Mouse (Mus musculus) liver, embryonic 16.5 days (tissue): Measurements from ENCODE around the gene Tacr2. TPM values are rescaled to one million over a fixed set of nuclear protein-coding genes. Genes with fewer than 3 reads are reported as not detected.
A peak's percentile ranks its signal among the peaks of the same experiment; 100 is the strongest.

Source experiments
- ATAC-seq: fragments of 200-750 bp; cut with Nextera tagmentation; 2 replicates; pipeline ENCODE4 v1.8.0; 2017; ENCODE audit warnings: low read depth, mild to moderate bottlenecking, moderate number of reproducible peaks, moderate library complexity
- H3K27ac ChIP-seq: fragments of 300-500 bp; sonication (generic); 2 replicates; pipeline ENCODE4 v1.5.1; 2014; ENCODE audit warnings: mild to moderate bottlenecking, low read length
- H3K27me3 ChIP-seq: fragments of 300-500 bp; sonication (generic); 2 replicates; pipeline ENCODE4 v1.6.1; 2014; ENCODE audit warnings: low read depth, low read length, mixed read lengths; ENCODE audit not compliant: control insufficient read depth, insufficient read depth
- H3K36me3 ChIP-seq: fragments of 300-500 bp; sonication (generic); 2 replicates; pipeline ENCODE4 v1.6.1; 2014; ENCODE audit warnings: mild to moderate bottlenecking; ENCODE audit not compliant: control insufficient read depth, insufficient read depth
- H3K4me1 ChIP-seq: fragments of 300-500 bp; sonication (generic); 2 replicates; pipeline ENCODE4 v1.6.1; 2014; ENCODE audit warnings: low read depth, low read length, mixed read lengths; ENCODE audit not compliant: control insufficient read depth
- H3K4me2 ChIP-seq: fragments of 300-500 bp; sonication (generic); 2 replicates; pipeline ENCODE4 v1.6.1; 2014; ENCODE audit warnings: low read depth, low read length, mixed read lengths
- H3K4me3 ChIP-seq: fragments of 300-500 bp; sonication (generic); 2 replicates; pipeline ENCODE4 v1.5.1; 2014; ENCODE audit warnings: low read depth, mild to moderate bottlenecking, low read length
- H3K9ac ChIP-seq: fragments of 300-500 bp; sonication (generic); 2 replicates; pipeline ENCODE4 v1.6.1; 2014; ENCODE audit warnings: low read depth, low read length
- H3K9me3 ChIP-seq: fragments of 300-500 bp; sonication (generic); replicated peaks from 2 replicates; pipeline ENCODE4 v1.6.1; 2016; ENCODE audit warnings: low read length; ENCODE audit not compliant: control insufficient read depth
- WGBS: fragments of 180-500 bp; shearing (Covaris S2); extraction: QIAGEN DNeasy Blood & Tissue Kit; methylation state at CpG from one replicate; pipeline ENCODE4 v1.1.7; 2014; ENCODE audit not compliant: insufficient replicate concordance; 5-methylcytosine and 5-hydroxymethylcytosine counted together
- polyA plus RNA-seq: library from polyadenylated mRNA; unstranded; fragments of >200 nt; fragmentation: Nextera tagmentation; extraction: Ambion mirVana; gene quantifications from 2 replicates; pipeline ENCODE4 v1.2.1, GENCODE M21; 2015

Tacr2 gene
- 0.07 TPM in 1 of 2 replicates, not detected in the other for polyA plus RNA-seq

DNA sequence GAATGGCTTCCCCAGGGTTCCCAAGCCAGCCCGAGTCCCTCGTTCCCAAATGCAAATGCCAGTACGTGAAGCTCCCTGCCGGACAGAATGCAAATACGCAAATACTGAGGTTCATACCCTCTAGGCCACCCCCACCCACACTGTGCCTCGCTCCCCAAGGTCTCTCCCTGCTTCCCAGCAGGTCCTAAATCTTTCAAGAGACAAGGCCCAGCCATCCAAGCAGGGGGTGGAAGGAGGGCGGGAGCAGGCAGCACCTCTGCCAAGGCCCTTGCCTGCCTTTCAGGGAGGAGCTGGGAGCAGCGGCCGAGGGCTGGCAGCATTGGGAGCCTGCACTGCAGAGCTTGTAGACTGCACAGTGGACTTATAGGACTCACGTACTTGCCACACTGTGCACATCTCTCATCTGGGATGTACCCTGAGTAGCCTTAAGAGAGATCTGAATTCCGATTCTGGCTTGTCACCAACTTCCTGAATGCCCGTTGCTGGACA is at the start of gene Tacr2:
Gene Tacr2, plus strand, starts transcription at position 439 of the 489 bp plus-strand sequence.
- ATAC-seq = no peak
- H3K36me3 ChIP-seq = no peaks in the 10 kb centered on the region
- H3K4me3 ChIP-seq = no peak within 1 kb of the TSS
- no peaks in the 10 kb centered on the region for H3K4me1 ChIP-seq
- H3K27me3 ChIP-seq = no peaks in the 10 kb centered on the region
- 56% methylated on average over 12 of the region's 12 CpGs for WGBS
- no peak within 1 kb of the TSS for H3K27ac ChIP-seq
- no peak within 1 kb of the TSS for H3K4me2 ChIP-seq
- H3K9me3 ChIP-seq = no peaks in the 10 kb centered on the region
- no peak within 1 kb of the TSS for H3K9ac ChIP-seq

DNA sequence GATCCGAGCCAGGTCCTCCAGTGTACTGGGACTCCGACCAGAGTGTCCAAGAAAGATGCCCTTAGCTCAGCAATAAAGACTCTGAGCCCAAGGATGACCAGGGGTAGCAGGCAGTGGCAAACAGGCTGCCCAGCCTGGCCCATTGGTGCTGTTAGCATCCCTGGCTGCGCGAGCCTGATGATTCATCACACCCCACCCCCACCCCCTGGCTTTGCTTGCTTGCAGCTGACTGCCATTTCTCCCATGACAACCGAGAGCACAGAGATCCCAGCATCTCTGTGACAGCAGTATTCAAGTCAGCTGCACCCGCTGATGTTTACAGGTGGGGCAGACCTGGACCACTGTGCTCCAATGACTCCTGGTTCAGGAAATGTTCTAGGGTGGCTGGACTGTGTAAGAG is 49.7 kb upstream of the Tacr2 start:
- no peak for ATAC-seq
- no peaks in the 10 kb centered on the region for H3K27me3 ChIP-seq
- H3K9me3 ChIP-seq = no peaks in the 10 kb centered on the region
- WGBS = 65% methylated on average over 6 of the region's 6 CpGs
- no peak overlapping the region for H3K9ac ChIP-seq
- no peaks in the 10 kb centered on the region for H3K36me3 ChIP-seq
- no peaks in the 10 kb centered on the region for H3K4me1 ChIP-seq
- no peak overlapping the region for H3K4me3 ChIP-seq
- H3K4me2 ChIP-seq = no peak overlapping the region
- H3K27ac ChIP-seq = no peak overlapping the region

DNA sequence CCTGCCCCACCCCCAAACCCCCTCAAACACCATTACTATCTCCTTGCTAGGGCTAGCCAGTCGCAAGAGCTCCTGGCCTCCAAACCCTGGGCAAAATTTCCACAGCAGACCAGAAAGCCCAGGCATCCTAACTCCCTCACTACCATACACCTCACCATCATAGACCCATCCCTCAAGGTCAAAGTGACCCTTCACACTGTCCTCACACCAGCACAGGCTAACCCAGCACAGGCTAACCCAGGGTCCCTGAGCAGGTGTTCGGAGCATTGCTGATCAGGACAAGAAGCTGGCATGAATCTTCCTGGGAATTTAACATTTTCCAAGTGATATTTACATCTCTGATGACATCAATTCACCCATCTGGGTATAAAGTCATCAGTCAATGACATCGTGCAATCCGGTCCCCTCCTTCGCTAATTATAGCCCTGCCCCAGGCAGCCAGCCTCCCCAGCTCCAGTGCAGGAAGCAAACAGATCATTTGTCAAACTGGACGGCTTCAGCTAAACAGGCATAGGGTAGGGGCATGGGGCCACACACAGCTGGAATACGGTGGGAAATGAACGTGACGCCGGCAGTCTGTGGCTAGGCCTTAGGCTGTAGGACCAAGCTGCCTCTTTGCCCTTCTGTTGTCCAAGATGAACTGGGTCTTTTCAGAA is 43.9 kb upstream of the Tacr2 start:
- no peaks in the 10 kb centered on the region; the same call in 1 of the 2 replicates for H3K4me1 ChIP-seq
- no peaks in the 10 kb centered on the region for H3K36me3 ChIP-seq
- no peak overlapping the region for H3K4me2 ChIP-seq
- H3K27ac ChIP-seq = no peak overlapping the region
- no peaks in the 10 kb centered on the region for H3K27me3 ChIP-seq
- H3K4me3 ChIP-seq = no peak overlapping the region
- H3K9ac ChIP-seq = no peak overlapping the region
- ATAC-seq = no peak
- H3K9me3 ChIP-seq = no peaks in the 10 kb centered on the region
- WGBS = 58% methylated on average over 10 of the region's 10 CpGs

DNA sequence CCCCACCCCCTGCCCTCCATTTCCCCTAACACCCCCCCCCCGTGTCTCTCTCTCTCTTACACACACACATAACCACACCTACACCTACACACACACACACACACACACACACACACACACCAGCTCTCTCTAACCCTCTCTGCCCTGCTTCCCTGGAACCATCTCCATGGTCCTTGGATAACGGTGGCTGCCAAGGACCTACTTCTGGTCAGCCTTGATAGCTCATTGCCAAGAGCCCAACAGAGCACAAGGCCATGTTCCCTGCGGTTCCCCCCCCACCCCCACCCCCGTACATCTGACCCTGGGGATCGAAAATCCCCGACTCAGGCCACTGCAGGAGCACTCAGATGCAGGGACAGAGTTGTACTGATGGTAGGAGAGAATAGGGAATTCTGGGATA is 40.9 kb upstream of the Tacr2 start:
- ATAC-seq = no peak
- H3K36me3 ChIP-seq = no peaks in the 10 kb centered on the region
- no peak overlapping the region for H3K4me2 ChIP-seq
- H3K4me3 ChIP-seq = no peak overlapping the region
- 68% methylated on average over 6 of the region's 6 CpGs for WGBS
- no peak overlapping the region for H3K9ac ChIP-seq
- H3K9me3 ChIP-seq = no peaks in the 10 kb centered on the region
- H3K27ac ChIP-seq = no peak overlapping the region
- H3K4me1 ChIP-seq = peaks cover 19% of the 10 kb centered on the region
- no peaks in the 10 kb centered on the region for H3K27me3 ChIP-seq

DNA sequence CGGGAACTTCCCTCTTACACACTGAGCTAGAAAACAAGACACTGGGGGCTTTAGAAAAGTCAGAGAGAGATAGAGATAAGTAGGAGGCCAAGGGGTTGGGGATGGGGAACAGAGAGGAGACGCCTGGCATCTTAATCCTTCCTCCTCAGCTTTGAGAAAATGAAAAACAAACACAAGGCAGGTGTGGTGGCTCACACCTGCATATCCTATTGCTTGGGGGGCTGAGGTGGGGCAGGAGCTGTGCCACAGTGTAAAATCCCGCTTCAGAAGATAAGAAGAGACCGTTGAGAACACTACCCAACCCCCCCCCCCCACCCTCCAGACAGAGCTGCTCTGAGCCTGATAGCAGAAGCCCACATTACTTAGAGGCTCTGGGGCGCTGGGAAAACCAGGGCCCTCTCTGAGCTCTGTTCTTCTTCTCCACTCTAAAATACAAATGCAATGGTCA is 37.0 kb upstream of the Tacr2 start:
- Histone ChIP-seq H3K4me3 (peak overlapping the region; percentile 38), H3K27ac (peak overlapping the region; percentile 86), H3K9me3 (no peaks in the 10 kb centered on the region), H3K27me3 (no peaks in the 10 kb centered on the region), H3K9ac (peak overlapping the region; percentile 47), H3K4me2 (peak overlapping the region; percentile 51), H3K36me3 (no peaks in the 10 kb centered on the region), H3K4me1 (peaks cover 45% of the 10 kb centered on the region)
- peak; percentile 81 for ATAC-seq
- WGBS = 9% methylated on average over 5 of the region's 5 CpGs

DNA sequence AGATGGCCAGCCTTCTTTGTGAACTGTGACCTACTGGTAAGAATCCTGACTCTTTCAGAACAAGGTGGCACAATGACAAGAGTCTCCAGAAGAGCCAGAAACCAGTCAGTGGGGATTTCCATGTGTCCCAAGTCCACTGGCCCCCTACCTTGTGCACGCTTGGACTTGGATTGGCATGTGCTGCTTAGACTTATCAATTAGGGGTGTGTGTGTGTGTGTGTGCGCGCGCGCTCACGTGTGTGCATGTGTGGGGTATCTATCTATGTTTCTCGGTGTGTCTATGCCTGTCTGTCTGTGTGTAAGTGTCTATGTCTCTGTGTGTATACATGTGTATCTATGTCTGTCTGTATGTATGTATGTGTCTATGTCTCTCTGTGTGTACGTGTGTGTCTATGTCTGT is 36.6 kb upstream of the Tacr2 start:
- H3K36me3 ChIP-seq = no peaks in the 10 kb centered on the region
- peak overlapping the region; percentile 47 for H3K9ac ChIP-seq
- peak overlapping the region; percentile 51 for H3K4me2 ChIP-seq
- no peaks in the 10 kb centered on the region for H3K27me3 ChIP-seq
- peak overlapping the region; percentile 86 for H3K27ac ChIP-seq
- peak; percentile 40 for ATAC-seq
- H3K4me1 ChIP-seq = peaks cover 46% of the 10 kb centered on the region
- no peaks in the 10 kb centered on the region for H3K9me3 ChIP-seq
- 32% methylated on average over 8 of the region's 8 CpGs for WGBS
- peak overlapping the region; percentile 38 for H3K4me3 ChIP-seq

DNA sequence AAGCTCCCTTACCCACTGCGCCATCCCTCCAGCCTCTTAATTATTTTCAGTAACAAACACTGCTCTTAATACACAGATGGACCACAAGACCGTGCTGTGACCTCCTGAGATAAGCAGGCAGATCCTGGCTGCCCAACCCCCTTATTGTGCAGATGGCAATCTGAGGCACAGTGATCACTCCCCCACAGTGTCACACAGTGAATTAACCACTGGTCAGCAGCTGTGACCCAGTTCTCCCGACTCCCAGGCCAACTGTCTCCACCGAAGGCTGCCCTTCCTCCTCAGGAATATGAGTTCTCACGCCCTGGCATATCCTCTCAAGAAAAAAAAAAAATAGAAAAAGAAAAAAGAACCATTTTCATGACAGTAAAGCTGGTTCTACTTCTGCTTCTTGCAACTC is 35.6 kb upstream of the Tacr2 start:
- ATAC-seq = peak; percentile 83
- H3K27me3 ChIP-seq = no peaks in the 10 kb centered on the region
- H3K4me2 ChIP-seq = peak overlapping the region; percentile 51
- H3K36me3 ChIP-seq = no peaks in the 10 kb centered on the region
- H3K27ac ChIP-seq = peak overlapping the region; percentile 86
- no peaks in the 10 kb centered on the region for H3K9me3 ChIP-seq
- WGBS = 12% methylated on average over 5 of the region's 5 CpGs
- peak overlapping the region; percentile 41; the same call in 1 of the 2 replicates for H3K9ac ChIP-seq
- peak overlapping the region; percentile 38 for H3K4me3 ChIP-seq
- H3K4me1 ChIP-seq = peaks cover 55% of the 10 kb centered on the region

DNA sequence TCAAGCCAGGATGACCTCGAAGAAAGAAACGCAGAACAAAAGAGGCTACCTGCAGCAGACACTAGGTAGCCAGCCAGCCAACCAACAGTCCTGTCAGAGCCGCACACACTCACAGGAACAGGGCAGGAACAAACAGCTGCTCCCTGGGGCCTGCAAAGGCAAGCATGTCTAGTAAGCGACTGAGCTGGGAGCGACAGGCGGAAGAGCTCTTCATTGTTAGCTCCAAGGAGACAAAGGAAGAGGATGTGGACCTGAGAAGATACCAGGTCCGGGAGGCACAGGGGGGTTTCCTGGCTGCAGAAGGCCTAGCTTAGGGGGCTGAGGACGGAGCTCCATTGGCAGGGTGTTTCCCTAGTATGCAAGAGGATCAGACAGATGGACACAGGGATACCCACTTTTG is 35.0 kb upstream of the Tacr2 start:
- H3K36me3 ChIP-seq = no peaks in the 10 kb centered on the region
- no peak overlapping the region for H3K4me2 ChIP-seq
- no peaks in the 10 kb centered on the region for H3K27me3 ChIP-seq
- H3K9me3 ChIP-seq = no peaks in the 10 kb centered on the region
- H3K9ac ChIP-seq = no peak overlapping the region
- no peak overlapping the region for H3K4me3 ChIP-seq
- WGBS = 28% methylated on average over 8 of the region's 8 CpGs
- peak; percentile 11; the same call in 1 of the 2 replicates for ATAC-seq
- H3K27ac ChIP-seq = peak overlapping the region; percentile 86
- peaks cover 60% of the 10 kb centered on the region for H3K4me1 ChIP-seq

DNA sequence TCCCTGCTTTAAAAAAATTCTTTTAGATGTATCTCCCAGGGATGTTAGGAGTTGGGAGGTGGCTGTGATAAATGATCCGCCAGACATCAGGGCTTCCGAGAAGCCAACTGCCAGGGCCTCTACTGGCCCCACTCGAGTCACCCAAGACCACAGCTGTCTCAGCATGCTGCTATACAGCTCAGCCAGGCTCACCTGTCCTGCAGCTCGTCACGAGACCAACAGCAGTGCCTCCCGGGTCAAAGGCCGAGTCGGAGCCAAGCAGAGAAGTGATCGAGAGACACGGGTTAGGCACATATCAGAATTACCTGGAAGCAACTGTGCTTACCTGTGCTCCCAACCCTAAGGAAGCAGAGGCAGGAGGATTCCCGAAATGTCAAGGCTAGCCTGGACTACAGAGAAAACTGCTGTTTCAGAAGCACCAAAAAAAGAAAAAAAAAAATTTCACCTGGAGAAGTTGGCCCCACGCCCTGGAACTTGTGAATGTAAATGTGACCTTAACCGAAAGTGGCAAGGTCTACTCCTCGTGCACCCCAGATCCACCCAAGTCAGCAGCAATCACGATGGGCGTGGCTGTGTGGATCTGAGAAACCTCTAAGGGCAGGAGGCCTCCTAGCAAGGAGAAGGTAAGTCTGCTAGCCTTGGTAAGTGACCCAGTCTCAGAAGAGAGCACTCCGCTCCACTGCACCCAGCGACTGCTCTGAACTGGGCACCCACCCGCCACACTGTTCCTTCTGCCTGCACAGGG is 34.0 kb upstream of the Tacr2 start:
- no peaks in the 10 kb centered on the region for H3K27me3 ChIP-seq
- no peaks in the 10 kb centered on the region for H3K9me3 ChIP-seq
- no peaks in the 10 kb centered on the region for H3K36me3 ChIP-seq
- H3K4me2 ChIP-seq = 0 out of 2 replicates have a peak overlapping the region, but pooled peaks have one; percentile 4
- ATAC-seq = no peak
- 55% methylated on average over 19 of the region's 19 CpGs for WGBS
- H3K9ac ChIP-seq = no peak overlapping the region
- H3K27ac ChIP-seq = peak overlapping the region; percentile 61
- H3K4me1 ChIP-seq = peaks cover 60% of the 10 kb centered on the region
- H3K4me3 ChIP-seq = no peak overlapping the region
